Mouse (Mus musculus) liver (tissue): Measurements from ENCODE around the gene Naf1.

Source experiments
- DNase-seq: peaks from one replicate; pipeline ENCODE4 v3.0.0-alpha.2; 2020; ENCODE audit warnings: mixed read lengths

Gene Naf1

DNA sequence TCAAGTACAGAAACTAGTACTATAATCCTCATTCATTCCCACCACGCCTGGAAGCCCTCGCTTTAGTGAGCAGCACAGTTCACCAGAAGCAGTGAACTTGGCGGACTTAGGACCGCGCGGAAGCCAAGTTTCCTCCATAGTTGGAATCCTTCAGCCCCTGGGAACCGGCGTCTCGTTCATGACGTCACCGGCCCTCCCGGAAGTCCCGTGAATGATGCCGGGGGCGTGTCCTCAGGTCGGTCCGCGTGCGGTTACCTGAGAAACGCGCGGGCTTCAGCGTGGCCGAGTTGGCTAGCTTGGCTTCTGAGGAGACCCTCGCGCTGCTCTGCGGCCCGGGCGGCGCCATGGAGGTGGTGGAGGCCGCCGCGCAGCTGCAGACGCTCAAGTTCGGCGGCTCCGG is at the start of gene Naf1:
Gene Naf1, plus strand, starts transcription at position 195 of the 400 bp plus-strand sequence.
- peak; percentile 92 for DNase-seq

- DNase-seq = peak; percentile 46
Observed at GRCm38 (mm10) chr8:66860921-66861588, 1.0 kb downstream of the Naf1 start.

GRCm38 (mm10) chr8:66861589-66862500 is 1.8 kb downstream of the Naf1 start:
- no peak for DNase-seq

- DNase-seq = no peak
Observed at GRCm38 (mm10) chr8:66863761-66864160, 3.7 kb downstream of the Naf1 start.

DNA sequence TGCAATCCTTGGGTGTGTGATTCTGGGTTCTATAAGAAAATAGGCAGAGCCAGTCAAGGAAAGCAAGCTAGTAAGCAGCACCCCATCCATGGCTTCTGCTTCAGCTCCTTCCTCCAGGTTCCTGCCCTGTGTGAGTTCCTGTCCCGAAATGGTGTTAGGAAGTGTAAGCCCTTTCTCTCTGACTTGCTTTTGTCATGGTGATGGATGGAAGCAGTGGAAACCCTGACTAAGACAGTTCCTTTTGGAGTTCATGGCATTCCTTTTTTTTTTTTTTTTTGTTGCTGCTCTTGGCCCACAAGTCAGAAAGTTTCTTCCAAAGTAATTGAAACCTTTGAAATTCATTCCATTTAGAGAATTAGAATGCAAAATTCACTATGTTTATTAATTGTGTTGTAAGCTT is 5.1 kb downstream of the Naf1 start:
- no peak for DNase-seq

DNA sequence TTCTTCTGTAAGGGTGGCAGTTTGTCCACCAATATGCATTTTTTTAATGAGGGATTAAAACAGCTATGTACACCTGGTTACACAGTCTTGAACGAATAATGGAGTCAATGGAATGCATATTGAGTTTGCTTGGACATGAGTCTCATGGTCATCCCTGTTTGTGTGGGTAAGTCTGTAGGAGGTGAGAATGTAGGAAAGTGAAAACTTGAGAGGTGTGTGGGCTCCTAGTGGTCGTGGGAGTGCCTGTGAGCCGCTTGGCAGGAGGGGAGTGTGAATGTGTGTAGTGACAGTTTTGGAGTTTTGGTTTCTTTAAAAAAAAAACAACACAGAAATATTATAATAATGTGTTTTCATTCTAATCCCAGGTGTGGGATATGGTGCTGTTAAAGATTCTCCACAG is 7.7 kb downstream of the Naf1 start:
- no peak for DNase-seq

DNA sequence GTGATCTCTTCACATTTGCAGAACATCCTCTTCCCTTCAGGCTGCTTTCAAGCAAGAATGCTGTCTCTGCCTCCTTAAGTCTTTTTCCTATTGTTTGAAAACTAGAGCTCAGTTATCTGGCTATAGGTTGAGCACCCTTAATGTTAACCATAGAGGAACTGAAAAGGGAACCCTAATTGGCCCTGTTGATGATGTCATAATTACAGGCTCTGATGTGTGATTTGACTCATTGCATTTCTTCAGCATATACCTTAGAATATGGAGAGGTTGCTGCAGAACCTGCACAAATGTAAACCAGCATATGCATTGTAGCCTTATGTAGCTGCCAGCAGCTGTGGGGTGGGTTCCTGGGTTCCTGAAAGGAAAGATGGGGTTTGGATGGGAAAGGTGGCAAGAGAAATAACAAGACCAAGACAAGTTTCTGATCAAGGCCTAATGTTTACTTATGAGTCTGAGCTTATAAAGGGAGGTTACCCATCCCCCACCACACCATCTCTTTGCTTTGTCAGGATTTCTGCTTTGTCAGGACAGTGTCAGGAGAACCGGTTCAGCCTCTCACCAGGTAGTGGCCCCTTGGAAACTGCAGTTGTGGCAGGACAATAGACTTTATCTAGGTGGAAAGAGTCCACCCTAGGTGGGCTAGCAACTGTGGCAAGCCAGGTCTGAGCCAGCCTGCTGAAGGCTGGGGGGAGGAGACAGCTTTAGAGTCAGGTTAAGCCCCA is 9.4 kb downstream of the Naf1 start:
- DNase-seq = no peak

GRCm38 (mm10) chr8:66883866-66884265 is 23.8 kb downstream of the Naf1 start:
- DNase-seq = no peak

DNA sequence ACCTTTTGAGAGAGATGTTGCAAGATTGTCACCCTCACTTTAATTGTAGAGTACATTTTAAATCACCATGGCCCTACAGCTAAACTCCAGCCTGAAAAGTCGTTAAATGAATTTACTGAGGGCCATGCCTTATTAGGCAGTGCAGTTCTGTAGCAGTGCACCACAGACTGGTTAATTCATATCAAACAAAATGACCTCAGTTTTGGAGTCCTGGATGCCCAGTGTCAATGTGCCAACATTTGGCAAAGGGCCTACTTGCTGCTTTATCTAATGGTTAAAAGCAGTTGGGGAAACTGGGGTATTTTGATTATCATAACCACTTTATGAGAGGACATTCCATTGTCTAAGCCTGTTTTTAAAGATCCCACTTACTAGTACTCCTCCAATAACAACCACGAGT is 31.9 kb downstream of the Naf1 start:
- no peak for DNase-seq

GRCm38 (mm10) chr8:66905000-66905399 is 45.0 kb downstream of the Naf1 start:
- no peak for DNase-seq

GRCm38 (mm10) chr8:66905557-66905956 is 45.5 kb downstream of the Naf1 start:
- no peak for DNase-seq

GRCm38 (mm10) chr8:66906116-66906515 is 46.1 kb downstream of the Naf1 start:
- no peak for DNase-seq

DNA sequence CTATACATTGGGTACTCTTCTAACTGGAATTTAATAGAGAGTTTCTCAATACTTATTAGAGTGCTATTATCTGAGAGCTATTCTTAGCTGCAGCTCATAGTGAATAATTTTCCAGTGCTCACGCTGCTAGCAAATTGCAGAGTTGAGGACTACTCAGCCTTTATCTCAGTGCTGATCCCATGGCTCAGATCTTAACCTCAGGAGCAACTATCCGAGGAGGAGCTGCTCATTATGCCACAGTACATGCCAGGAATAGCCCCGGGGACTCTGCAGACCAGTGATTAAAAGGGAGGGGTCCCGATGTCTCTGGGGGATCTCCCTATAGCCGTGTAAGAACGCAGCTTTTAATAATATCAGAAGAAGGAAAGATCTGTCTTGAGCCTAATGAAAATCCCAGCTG is 50.7 kb downstream of the Naf1 start:
- no peak for DNase-seq

- DNase-seq = peak; percentile 45
Observed at GRCm38 (mm10) chr8:66913616-66914536, 53.9 kb downstream of the Naf1 start.

- no peak for DNase-seq
Observed at GRCm38 (mm10) chr8:66916056-66916455, 56.0 kb downstream of the Naf1 start.

DNA sequence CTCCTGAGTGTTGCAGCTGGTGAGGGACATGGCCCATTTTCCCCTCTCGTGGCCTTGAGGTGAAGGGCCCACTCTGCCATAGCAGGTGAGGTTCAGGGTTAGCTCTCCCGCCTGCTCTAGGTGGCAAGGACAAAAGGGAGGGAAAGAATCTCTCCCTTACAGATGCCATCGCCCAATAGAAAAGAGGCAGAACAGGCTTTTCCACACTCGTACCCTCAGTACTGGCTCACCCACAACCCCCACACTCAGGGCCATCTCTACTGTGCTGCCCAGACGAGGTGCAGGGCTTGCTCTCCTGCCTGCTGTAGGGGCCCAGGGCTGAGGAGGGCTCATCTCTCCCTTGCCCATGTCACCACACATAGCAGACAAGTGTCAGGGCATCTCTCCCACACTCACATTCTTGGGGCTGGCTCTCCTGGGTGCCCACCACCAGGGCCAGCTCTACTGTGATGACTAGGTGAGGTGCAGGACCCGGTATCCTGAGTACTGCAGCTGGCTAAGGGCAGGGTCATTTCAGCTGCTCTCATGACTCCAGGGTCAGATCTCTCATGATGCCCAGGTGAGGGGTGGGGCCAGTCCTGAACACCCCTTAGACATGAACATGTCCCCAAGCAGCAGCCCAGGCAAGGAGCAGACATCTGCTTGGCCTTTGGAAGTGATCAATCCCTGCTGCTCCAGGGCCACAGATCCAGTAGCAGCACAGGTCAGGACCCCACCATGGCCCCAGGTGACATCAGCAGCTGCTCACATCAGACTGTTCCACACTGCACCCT is 57.9 kb downstream of the Naf1 start:
- no peak for DNase-seq

- DNase-seq = no peak
Observed at GRCm38 (mm10) chr8:66918471-66918870, 58.5 kb downstream of the Naf1 start.

DNA sequence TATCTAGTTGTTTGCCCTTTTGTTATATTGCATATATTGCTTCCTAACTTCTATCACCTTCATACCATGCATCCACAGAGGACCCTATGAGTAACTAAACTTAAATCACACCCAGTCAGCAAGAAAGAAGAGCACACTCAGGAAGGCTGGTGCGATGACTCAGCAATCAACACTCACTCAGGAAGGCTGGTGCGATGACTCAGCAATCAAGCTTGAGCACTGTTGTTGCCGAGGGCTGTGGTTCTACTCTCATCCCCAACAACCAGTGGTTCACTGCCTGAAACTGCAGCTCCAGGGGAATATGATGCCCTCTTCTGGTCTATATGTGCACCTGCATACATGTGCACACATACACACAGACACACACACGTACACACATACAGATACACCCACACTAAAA is 73.7 kb downstream of the Naf1 start:
- DNase-seq = peak; percentile 21

DNA sequence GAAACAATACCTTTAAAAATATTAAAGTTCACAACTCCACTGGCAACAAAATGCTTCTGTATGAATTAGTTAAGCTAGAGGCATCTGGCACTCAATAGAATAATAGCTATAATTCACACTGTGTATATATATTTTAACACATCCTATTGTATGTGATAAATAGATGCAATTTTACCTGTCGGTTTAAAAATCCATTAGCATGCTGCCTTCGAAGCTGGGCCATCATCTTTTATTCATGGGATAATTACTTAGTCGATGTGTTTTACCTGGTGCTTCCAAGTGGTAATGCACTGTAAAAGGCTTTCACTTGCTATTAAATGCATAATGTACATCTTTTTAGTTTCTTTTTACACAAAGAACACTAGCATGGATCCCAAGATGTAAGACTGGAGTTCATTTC is 76.2 kb downstream of the Naf1 start:
- DNase-seq = no peak
